Mouse (Mus musculus) megakaryocyte progenitor cell, adult 5-6 weeks (primary cell): Measurements from ENCODE around the gene Ncor2. TPM values are rescaled to one million over a fixed set of nuclear protein-coding genes. Genes with fewer than 3 reads are reported as not detected.
A peak's percentile ranks its signal among the peaks of the same experiment; 100 is the strongest.

Source experiments
- ATAC-seq: replicated peaks from 2 replicates; pipeline ENCODE4 v1.8.0; 2016; ENCODE audit warnings: mild to moderate bottlenecking, moderate TSS enrichment, inconsistent platforms; ENCODE audit not compliant: poor library complexity
- total RNA-seq, 2 experiments: library from RNA; stranded (forward) in 1 of 2; stranded (reverse) in 1 of 2; fragments of 157-497, 149-512 nt in 1 of 2; fragments of 200-1000 nt in 1 of 2; gene quantifications; 2 replicates each; pipeline versions ENCODE4 v1.2.3 to v1.2.4; 2015 to 2017

The Ncor2 gene
- total RNA-seq, 2 experiments from 2014 or later, result 10.9 to 50.1 TPM

DNA sequence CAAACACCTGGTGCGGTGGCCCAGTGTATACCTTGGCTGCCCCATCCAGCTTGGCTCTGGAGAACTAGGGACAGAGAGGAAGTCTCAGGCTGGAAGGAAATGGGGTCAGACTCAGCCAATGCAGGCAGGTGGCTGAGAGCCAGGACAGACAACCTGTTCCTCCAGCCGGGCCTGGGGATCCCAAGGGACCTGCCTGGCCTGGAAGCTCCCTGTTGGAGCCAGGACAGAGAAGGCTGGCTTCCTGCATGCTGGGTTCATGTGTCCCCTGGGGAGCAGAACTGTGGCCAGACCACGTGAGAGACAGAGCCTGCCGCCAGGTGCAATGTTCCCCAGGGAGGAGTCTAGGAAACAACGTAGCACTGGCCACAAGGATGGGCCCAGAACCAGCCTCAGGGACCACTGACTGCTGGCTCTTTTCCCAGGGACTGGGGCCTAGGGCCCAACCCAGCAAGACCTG, 138.9 kb downstream of the Ncor2 start:
- ATAC-seq, result no peak

DNA sequence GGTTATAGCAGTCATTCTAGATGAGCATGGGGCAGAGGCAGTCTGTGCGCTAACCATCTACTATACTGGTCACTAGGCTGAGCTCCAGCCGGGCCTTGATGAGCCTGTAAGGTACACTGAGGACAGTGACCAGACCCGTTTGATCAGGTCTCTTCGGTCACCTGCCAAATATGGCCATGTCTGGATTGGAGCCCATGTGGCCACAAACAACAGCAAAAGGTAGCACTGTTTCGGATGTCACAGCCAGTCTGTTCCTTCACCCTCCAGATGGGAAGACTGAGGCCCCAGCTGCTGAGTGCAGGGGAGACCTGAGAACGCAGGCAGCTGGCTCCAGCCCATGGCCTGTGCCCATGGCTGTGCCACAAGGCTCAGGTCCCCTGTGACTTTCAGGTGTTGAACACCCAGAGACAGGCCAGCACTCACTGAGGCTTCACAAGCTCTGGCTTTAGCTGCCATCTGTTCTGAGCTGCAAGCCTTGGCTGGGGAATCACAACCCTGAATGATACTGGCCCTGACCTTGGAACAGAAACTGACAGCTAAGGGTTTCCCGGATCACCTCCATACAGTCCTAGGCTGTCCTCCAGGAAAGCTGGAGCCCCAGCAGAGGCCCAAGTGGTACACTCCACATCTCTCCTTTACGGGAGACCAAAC, 139.5 kb downstream of the Ncor2 start:
- ATAC-seq, result no peak

DNA sequence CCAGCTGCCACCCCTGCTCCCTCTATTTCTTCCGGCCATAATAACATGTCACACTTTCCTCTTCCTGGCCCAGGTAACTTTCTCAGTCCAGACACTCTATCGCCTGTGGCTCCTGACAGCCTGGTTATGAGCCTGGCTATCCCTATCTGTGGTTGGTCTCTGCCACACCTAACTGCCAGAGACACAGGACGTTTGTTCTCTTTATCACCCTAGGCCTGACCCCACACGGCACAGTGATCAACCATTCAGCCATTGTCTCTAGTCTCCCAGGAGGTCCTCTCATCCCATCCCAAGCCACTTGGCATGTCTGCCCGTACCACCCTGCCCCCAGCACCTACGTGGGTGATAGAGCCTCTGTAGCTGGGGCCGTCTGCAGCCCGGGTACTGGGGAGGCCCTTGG, 142.5 kb downstream of the Ncor2 start:
- peak; percentile 68 for ATAC-seq

DNA sequence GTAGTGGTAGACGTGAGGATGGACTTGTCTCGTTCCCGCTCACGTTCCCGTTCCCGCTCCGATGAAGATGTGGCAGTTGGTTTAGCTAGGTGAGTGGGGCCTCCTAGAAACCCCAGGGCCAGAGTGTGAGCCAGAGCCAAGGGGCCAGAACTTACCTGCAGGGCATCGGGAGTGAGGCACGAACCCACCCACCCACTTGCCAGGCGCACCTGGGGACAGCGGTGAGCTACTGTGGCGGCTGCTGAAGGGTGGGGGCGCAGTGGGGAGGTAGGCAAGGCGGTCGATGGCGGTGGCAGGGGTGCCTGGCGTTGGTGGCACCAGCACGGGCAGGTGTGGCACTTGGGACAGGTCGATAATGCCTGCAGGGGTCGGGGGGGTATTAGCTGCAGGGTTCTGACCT, 150.1 kb downstream of the Ncor2 start:
- no peak for ATAC-seq

DNA sequence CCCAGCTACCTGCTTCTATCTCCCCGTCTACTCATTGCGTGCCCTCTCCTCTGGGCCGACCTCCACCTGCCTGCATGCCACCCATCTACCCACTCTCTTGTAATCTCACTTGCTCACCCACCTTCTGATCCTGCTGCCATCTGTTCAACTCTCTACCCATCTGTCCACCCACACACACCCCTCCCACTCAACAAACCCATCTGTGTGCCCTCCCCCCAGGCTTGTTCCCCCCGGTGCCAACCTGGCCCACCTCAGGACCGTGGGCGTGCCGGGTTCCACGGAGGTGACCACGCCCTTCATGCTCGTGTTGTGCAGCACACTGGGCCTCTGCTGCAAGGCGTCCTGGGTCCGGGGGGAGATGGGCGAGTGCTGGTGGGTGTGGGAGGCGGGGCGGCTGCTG, 150.6 kb downstream of the Ncor2 start:
- ATAC-seq, result no peak

DNA sequence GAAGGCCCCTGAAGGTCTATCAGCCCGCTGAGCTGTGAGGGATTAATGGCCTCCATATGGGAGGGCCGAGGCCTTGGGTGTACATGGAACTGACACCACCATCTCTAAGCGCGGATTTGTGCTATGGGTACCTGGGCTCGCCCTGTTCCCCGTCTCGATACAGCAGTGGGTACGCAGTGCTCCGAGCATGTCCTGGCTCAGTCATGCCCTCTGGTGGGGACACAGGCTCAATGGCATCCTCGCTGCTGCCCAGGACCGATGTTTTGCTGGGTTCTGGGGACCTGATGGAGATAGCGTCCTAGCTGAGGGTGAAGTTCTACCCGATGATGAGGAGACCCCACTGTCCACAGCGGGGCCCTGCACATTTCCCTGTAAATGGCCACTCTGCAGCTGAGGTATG, 155.0 kb downstream of the Ncor2 start:
- ATAC-seq, result peak; percentile 60

DNA sequence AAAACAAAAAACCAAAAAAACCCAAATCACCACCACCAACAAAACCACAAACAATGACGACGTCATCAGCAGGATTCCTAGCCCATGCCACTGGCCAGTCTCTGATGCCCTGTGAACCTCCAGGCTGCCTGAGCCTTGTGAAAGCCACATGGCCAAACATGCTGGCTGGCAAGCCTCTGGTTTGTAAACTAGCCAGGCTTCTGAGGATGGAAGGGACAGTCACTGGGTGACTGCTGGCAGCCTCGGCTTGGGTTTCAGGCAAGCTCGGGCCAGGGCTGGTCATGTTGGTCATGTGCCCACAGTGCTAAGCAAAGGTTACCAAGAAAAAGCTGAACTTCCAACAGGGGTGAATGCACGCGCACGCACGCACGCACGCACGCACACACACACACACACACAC, 157.7 kb downstream of the Ncor2 start:
- ATAC-seq, result no peak

DNA sequence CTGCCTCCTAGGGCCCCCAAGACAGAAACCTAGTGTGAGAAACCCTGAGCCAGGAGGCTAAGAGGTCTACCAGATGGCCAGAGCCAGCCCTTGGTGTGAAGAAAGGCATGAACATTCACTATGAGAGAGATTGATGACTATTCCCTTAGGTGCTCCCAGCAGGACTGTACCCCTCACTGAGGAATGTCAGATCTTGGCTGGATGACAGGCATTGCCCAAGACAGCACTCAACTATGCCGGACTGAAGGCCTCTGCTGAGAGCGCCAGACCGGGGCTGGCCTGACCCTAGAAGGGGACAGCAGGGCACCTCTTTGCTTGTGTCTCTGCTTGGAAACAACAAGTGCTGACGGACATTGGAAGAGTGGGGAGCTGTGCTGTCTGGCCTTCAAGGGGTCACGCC, 159.9 kb downstream of the Ncor2 start:
- ATAC-seq, result no peak

DNA sequence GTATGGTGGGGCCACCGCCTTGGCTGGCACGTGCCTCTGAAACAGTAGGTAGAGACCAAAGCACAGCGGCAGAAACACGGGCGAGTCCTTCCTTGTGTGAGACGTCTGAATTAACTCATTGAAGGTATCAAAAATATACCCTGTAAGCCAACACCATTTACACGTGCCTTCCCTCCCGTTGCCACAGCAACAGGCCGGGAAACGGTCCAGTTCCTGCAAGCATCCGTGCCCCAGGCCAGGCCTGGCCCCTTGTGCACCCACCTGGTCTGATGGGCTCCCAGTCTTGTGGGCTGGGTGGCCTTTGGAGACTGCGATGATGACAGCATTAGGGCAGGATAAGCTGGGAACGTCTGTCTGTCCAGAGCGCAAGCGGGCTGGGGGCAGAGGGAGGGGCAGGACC, 161.7 kb downstream of the Ncor2 start:
- ATAC-seq, result no peak

DNA sequence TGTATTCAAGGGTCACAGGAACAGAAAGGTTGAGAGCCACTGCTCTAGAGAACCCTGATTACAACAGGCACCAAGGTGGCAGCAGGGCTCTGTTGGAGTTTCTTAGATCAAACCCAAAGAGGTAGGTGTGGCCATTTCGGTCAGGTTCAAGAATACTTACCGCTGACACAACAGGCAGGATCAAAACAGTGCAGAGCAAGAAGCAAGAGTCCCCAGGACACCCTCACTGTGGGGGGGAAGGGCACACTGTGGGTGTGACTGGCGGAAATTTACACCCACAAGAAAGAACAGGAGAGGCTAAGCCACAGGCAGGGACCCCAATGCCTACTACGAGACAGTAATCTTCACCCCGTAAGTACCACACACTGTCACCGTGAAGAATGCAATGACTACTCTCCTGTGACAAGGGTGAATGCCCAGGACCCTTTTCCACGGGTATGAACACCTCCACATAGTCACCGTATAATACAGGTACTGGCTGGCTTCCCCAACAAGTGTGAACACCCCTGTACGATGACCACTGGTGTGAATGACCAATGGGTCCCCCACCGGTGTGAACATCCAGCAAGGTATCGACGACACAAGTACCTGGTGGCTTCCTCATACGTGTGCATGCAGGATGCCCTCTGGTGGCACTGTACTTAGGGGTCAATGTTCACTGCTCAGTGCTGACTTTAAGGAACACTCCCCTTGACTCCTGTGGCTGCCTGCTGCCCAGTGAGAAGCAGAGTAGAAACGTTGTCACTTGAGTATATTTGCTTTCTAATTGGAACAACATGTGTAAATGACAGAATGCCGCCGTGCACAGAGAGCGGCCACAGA, 162.4 kb downstream of the Ncor2 start:
- no peak for ATAC-seq

DNA sequence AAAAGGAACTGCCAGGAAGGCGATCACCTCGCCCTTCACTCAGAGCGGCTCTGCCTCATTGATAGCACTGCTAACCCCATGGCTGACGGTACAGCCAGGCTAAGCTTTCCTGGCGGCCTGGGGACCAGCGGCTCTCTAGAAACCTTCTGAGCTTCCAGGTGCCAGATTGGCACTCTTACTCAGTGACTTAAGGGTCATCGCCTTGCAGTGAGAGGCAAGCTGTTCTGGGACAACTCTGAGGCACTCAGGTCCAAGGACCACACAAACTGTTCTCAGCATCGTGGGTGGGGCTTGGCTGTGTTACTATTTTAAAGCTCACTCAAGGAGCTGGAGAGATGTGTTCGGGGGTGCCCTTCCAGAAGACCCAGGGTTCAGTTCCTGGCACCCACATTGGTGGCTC, 163.4 kb downstream of the Ncor2 start:
- no peak for ATAC-seq

DNA sequence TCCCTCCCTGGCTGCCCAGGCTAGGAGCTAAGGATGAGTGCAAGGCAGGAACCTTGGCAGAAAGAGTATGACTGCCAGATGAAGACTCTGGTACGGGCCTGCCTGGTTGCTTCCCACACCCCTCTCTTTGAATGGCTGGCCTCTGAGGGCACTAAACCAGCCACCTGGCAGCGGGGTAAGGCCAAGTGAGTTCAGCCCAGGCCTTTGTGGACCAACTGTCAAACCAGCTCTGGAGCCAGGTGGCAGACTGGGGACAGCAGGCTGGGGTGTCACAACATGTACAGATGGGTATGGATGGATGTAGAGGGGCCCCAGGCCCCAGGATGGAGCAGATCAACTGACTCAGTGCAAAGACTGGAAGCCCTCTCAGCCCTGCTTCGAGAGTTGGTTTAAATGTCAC, 164.0 kb downstream of the Ncor2 start:
- no peak for ATAC-seq

DNA sequence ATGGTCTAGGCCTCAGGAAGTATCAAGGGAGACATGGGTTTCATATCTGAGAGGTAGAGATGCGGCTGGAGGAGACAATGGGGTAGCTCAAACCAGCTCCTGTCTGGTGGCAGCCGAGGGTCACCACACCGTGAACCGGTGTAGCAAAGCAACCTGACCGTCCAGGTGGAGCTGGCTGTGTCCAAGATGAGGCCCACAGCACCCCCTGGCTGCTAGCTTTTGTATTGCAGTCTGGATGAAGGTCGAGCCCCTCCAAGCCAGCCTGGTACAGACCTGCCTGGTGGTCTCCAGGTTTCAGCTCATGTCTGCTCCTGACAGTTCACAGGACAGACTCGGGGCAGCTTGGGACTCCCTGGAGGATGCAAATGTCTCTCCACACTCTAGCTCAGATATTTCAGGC, 164.5 kb downstream of the Ncor2 start:
- ATAC-seq, result peak; percentile 62

DNA sequence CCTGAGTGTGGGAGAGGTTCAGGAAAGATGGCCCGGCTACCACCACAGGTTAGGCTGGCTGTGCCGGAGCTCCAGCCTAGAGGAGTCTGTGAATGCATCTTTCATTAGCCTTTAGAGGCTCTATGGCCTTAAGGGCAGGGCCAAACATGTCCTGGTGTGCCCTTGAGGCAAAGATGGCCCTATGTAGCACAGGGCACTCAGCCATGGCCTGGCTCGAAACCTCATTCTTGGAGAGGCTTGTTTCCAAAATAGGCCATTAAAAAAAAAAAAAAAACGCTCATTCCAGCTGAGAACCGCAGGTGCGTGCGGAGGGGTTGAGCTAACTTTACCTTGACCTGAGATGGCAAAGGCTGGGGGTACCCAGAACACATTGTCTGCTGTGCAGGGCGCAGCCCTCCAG, 167.4 kb downstream of the Ncor2 start:
- ATAC-seq, result no peak

DNA sequence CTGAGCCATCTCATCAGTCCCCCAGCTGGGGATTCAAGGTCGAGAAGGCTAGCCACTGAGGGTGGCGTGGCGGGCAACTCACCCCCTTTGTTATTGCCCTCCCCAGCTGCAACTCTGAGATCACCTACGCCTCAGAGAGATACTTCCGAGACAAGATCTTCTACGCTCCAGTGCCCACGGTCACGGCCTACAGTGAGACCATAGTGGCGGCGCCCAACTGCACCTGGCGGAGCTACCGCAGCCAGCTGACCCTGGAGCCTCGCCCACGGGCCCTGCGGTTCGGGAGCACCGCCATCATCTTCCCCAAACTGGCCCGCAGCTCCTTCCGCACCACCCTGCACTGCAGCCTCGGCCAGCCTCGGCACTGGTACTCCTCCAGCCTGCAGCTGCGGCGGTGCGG, 167.9 kb downstream of the Ncor2 start:
- ATAC-seq, result no peak

DNA sequence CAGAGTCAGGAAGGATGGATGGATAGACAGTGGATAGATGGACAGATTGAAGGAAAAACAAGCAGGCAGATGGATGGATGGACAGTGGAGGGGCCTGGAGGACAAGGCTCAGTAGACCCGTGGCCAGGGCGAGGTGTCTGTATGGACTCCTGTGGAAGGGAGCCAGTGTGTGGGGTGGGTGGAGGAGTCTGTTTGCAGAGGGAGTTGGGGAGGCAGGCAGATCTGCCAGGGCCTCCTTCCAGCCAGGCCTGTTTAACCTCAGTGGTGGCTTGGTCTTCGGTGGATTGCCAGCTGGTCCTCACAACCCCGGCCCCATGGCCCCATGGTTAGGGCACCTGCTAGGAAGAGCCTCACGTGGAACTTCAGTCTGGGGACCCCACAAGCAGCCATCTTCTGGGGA, 172.1 kb downstream of the Ncor2 start:
- ATAC-seq, result no peak

DNA sequence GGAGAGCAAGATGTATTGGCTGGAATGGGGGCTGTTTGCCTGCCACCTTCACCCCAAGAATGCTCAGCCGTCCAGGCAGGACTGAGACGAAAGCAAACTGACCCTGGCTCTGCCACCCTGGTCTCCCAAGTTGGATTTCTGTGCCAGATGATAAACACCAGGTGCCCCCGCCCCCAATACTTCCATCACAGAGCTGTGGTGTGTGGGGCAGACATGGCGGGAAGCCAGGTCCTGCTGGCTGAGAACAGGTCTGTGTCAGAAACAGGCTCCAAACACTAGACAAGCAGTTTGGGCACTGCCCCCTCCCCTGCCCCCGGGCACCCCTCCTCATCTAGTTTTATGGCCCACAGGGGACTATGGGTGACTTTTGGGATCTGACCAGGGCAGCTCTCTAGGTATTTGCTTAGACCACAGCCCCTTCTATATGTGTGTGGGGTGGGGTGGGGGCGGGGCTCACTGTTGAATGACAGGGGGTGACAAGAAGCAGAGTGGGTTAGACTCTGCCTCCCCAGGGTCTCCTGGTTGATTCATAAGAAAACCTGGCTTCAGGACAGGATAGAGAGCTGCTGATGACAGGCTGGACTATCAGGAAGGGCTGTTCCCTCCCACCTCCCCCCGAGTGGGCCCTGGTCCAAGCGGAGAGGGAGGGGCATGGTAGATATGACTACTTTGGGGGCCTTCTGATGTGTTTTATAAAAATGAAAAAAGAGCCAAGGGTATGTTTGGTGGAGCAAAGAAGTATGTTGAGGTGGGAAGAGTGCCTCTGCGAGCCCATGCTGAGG, 173.0 kb downstream of the Ncor2 start:
- no peak for ATAC-seq

DNA sequence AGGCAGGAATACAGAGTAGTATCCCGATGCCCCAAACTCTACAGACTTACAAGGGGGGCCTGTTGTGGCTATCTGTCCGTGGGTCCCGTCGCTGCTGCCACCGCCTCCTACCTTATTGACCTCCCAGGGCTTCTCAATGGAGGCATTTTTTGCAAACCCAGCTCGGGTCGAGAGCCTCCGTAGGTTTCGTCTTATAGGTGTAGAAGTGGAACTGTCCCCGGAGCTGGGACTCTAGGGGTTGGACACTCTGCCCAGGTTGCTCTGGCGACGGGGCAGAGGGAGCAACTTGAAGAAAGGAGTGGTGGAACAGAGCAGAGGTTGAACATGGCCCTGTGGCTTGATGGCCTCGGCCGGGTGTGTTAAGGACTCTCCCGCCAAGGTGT, 175.2 kb downstream of the Ncor2 start:
- no peak for ATAC-seq

DNA sequence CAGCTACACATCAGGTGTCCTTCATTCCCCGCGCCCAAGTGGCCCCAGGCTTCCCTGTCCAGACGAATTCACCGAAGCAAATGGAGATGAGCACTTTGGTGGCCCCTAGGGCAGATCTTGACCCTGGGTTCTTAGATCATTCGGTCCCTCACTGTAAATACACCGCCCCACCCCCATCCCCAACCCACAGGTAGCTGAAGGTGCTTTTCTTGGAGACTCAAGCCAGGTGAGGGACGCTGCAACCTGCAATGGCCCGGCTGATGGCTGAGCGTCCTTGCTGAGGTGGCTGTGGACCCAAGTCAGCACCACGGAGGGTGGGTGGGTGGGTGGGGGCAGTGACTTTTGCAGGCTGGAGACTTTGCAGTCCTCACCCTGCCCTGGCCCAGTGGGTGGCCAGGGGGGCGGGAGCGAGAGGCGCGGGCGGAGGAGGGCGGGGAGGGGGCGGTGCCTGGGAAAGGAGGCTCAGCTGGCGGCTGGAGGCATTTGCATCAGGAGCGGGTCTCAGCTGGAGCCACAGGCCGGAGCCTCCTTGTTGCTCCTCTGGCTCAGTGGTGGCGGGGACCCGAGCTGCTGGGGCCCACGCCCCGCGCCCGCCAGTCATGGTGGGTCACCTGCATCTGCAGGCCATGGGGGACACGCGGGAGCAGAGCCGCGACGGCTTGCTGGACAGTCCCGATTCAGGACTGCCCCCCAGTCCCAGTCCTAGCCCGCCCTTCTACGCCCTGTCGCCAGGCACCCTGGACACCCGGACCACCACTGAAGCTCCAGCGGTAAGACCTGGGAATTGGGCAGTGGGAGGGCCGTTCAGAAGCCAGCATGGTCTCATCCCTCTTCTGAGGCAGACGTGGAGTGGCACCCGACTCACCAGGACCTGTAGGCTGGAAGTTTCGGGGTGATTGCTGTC, 175.8 kb downstream of the Ncor2 start, which contains the start of gene Rflna:
Gene Rflna, plus strand, starts transcription at position 253 of the 904 bp plus-strand sequence.
- peak; percentile 41; the same call in 1 of the 2 replicates for ATAC-seq

DNA sequence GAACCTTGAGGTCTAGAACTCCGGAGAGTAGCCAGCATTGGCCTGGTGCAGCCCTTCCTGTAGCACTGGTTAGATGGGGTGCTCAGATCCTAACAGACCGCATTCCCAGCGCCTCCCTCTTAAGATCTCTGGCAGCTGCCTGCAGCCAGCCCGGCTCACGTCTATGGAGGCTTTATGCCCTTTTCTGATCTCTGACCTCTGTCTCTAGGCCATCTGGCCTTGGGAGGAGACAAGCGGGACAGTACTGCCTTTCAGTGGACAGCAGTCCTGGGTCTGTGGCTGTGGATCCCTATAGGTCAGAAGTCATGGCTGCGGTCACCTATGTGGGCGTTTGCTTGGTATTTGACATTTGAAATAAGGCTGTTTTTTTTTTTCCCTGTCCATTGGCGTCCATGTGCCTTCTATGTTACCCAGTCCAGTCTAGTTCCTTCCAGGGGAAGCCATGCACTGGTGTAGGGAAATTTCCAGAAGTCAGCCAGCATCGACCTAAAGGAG, 178.2 kb downstream of the Ncor2 start:
- ATAC-seq, result no peak
